1 mouse cellular context compared by ENCODE assay signal in genomic region chr3:144205351-144206153, GRCm38 (mm10).
TF ChIP-seq lines count a peak whose summit lies in the region.

No protein-coding gene starts in this region.

TF ChIP-seq in CH12.LX, 34 proteins besides CTCF, POLR2A, EP300 and RAD21 (continued from another document):
- no peak for TF ChIP-seq USF2 (conservative IDR thresholded peaks at IDR 0.05; ENCODE audit: low read depth, low read length)
- TF ChIP-seq ZMIZ1 (IDR thresholded peaks at IDR 0.05; ENCODE audit: low read depth, low read length) = peak; percentile 98
- TF ChIP-seq TBP (conservative IDR thresholded peaks at IDR 0.05; ENCODE audit: low read depth, low read length) = peak; percentile 77
TF ChIP-seq in CH12.LX: peak in this region for 21.
